Mouse (Mus musculus) C2C12 (cell line): Measurements from ENCODE around the gene 0610010F05Rik. TPM values are rescaled to one million over a fixed set of nuclear protein-coding genes. Genes with fewer than 3 reads are reported as not detected.
A peak's percentile ranks its signal among the peaks of the same experiment; 100 is the strongest.

Source experiments
- H3K27me3 ChIP-seq: one replicate; pipeline ENCODE4 v1.6.1; 2011; ENCODE audit not compliant: control insufficient read depth, insufficient read depth, insufficient read length
- H3K36me3 ChIP-seq: one replicate; pipeline ENCODE4 v1.6.1; 2011; ENCODE audit not compliant: control insufficient read depth, insufficient read depth
- H3K4me3 ChIP-seq: one replicate; pipeline ENCODE4 v1.5.1; 2011; ENCODE audit warnings: mild to moderate bottlenecking, control low read depth; ENCODE audit not compliant: poor library complexity, insufficient read depth, severe bottlenecking
- H3K79me2 ChIP-seq: one replicate; pipeline ENCODE4 v1.6.1; 2011; ENCODE audit not compliant: control insufficient read depth, insufficient read depth
- H3K79me3 ChIP-seq: one replicate; pipeline ENCODE4 v1.6.1; 2011; ENCODE audit warnings: low read depth, control low read depth
- H3ac ChIP-seq: one replicate; pipeline ENCODE3; 2011; ENCODE audit warnings: low read depth; ENCODE audit not compliant: control insufficient read depth, insufficient read length
- CEBPB ChIP-seq: IDR thresholded peaks from one replicate; pipeline ENCODE4 v1.6.1; 2011; ENCODE audit warnings: low read depth, mild to moderate bottlenecking, control low read depth, moderate library complexity
- CTCF ChIP-seq: IDR thresholded peaks from one replicate; pipeline ENCODE4 v1.5.1; 2011; ENCODE audit not compliant: control insufficient read depth, insufficient read depth, insufficient read length
- FOSL1 ChIP-seq: IDR thresholded peaks from one replicate; pipeline ENCODE4 v1.8.0; 2011; ENCODE audit warnings: mild to moderate bottlenecking, low read length; ENCODE audit not compliant: poor library complexity, insufficient read depth, severe bottlenecking
- MAX ChIP-seq: IDR thresholded peaks from one replicate; pipeline ENCODE4 v1.6.1; 2011; ENCODE audit warnings: mild to moderate bottlenecking, control low read depth
- MYOD1 ChIP-seq: IDR thresholded peaks from one replicate; pipeline ENCODE4 v1.6.1; 2011; ENCODE audit warnings: low read depth; ENCODE audit not compliant: control insufficient read depth, insufficient read length
- MYOG ChIP-seq: IDR thresholded peaks from one replicate; pipeline ENCODE4 v1.6.1; 2011; ENCODE audit not compliant: control insufficient read depth, insufficient read length; ENCODE audit errors: extremely low read depth
- USF1 ChIP-seq: IDR thresholded peaks from one replicate; pipeline ENCODE4 v1.6.1; 2011; ENCODE audit warnings: low read depth, mild to moderate bottlenecking, control low read depth, moderate library complexity
- polyA plus RNA-seq: library from polyadenylated mRNA; unstranded; fragments of >200 nt; fragmentation: generic; extraction: Trizol; gene quantifications from one replicate; pipeline ENCODE4 v1.2.1, GENCODE M21; 2012; ENCODE audit warnings: missing spikeins

Gene 0610010F05Rik
- polyA plus RNA-seq, 1 experiment, result 3.0 TPM

DNA sequence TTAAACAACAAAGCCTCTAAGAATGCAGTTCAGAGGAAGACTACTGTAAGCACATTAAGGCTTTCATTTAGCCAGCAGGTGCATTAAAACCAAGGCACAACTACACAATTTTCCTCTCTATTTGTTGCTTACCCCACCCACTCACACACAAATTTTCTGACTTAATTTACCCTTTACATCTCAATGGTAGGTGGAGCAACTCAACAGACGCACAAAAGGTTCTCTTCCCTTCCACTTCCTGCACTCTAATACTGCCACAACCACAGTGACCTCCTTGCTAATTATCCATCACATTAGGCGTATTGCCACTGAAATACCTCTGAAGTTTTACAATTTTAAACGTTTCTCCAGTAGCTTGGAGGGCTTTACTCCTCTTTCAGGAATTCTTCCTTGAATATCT, 20.2 kb upstream of the 0610010F05Rik start:
- Histone ChIP-seq H3K27me3 (no peaks in the 10 kb centered on the region), H3K79me3 (peaks cover 2% of the 10 kb centered on the region), H3K36me3 (peaks cover 19% of the 10 kb centered on the region), H3ac (no peak overlapping the region), H3K4me3 (no peak overlapping the region), H3K79me2 (peaks cover 43% of the 10 kb centered on the region)
- TF ChIP-seq USF1 (no peak), CEBPB (no peak), MYOD1 (no peak), MYOG (no peak), MAX (no peak), CTCF (no peak), FOSL1 (no peak)

DNA sequence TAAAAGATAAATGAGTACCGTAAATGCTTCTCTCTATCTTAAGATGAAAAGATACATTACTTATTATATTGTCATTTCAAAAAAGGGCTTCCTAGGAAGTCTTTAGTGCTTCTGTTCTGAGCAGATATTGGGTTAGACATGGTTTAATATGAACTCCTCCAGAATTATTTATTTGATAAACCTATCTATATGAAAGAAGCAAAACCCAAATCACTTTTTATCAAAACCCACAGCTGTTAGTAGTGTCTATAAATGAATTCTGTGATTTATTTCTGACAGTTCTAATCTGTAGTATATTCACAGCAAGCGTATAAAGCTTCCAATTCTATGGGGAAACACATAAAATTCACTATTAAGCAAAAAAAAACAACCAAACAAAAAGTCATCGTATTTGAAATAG, 14.4 kb upstream of the 0610010F05Rik start:
- H3K27me3 ChIP-seq, result no peaks in the 10 kb centered on the region
- H3K36me3 ChIP-seq, result peaks cover 33% of the 10 kb centered on the region
- TF ChIP-seq MYOG, result no peak
- no peak for TF ChIP-seq CEBPB
- no peak for TF ChIP-seq CTCF
- TF ChIP-seq FOSL1, result no peak
- TF ChIP-seq MAX, result no peak
- no peak for TF ChIP-seq USF1
- TF ChIP-seq MYOD1, result no peak
- H3K79me3 ChIP-seq, result no peaks in the 10 kb centered on the region
- peaks cover 10% of the 10 kb centered on the region for H3K79me2 ChIP-seq
- no peak overlapping the region for H3K4me3 ChIP-seq
- no peak overlapping the region for H3ac ChIP-seq

DNA sequence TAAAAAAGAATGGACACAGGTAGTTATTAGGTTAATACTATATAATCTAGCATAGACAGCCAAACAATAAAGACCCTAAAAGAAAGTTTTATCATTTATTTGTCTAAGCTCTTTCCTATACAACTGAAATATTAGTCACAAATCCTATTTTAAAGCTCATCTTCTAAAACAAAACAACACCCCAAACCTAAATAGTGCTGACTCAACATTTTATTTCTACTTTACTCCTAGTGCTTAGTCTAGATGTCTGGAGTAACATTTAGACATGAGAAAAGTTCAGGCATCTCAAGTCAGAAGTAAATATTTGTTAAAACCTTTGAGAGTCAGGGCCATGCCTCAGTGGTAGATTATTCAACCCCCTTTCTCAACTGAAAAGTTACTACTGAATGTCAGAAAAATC, 14.0 kb upstream of the 0610010F05Rik start:
- Histone ChIP-seq H3ac (no peak overlapping the region), H3K79me2 (peaks cover 10% of the 10 kb centered on the region), H3K4me3 (no peak overlapping the region), H3K79me3 (no peaks in the 10 kb centered on the region), H3K36me3 (peaks cover 33% of the 10 kb centered on the region), H3K27me3 (no peaks in the 10 kb centered on the region)
- no peak for TF ChIP-seq MAX
- no peak for TF ChIP-seq MYOG
- TF ChIP-seq FOSL1, result no peak
- no peak for TF ChIP-seq CTCF
- TF ChIP-seq USF1, result no peak
- no peak for TF ChIP-seq MYOD1
- no peak for TF ChIP-seq CEBPB

DNA sequence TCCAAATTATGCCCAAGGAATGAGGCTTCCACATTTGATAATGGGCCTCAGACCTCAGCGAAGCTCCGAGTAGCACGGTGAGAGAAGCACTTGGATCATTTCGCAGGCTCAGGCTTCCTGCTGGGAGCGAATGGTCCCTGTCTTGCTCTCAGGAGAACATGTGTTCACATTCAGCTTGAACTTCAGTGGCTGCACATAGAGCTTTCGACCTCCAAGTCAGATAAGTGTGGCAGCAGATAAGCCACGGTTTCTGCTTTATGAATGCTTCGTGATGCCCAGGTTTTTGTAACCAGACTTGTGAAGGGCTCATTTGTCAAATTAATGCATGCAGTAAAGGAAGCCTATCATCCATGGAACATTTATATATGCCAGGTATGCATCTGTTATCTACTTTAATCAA, 1.1 kb upstream of the 0610010F05Rik start:
- TF ChIP-seq CEBPB, result no peak
- no peak for TF ChIP-seq MYOG
- no peak for TF ChIP-seq FOSL1
- no peak for TF ChIP-seq CTCF
- H3K27me3 ChIP-seq, result no peaks in the 10 kb centered on the region
- H3K36me3 ChIP-seq, result peaks cover 4% of the 10 kb centered on the region
- no peaks in the 10 kb centered on the region for H3K79me3 ChIP-seq
- H3K4me3 ChIP-seq, result no peak overlapping the region
- H3K79me2 ChIP-seq, result no peaks in the 10 kb centered on the region
- H3ac ChIP-seq, result no peak overlapping the region

DNA sequence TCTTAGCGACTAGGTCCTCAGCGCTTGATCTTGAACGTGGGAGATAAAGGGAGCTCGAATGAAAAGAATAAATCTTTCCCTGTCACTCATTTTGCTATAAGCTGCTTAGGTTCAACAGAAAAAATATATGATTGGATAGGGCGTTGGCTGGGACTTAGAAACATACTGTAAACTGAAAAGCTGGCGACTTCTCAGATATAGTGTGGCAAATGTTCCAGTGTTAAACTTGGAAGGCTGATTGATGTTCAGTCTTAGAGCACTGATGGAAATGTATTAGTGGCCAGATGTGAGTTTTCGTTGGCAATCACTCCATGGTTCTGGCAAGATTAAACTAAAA, 408 bp upstream of the 0610010F05Rik start:
- H3K79me2 ChIP-seq, result no peaks in the 10 kb centered on the region
- peak overlapping the region; percentile 44 for H3ac ChIP-seq
- H3K4me3 ChIP-seq, result peak overlapping the region; percentile 71

DNA sequence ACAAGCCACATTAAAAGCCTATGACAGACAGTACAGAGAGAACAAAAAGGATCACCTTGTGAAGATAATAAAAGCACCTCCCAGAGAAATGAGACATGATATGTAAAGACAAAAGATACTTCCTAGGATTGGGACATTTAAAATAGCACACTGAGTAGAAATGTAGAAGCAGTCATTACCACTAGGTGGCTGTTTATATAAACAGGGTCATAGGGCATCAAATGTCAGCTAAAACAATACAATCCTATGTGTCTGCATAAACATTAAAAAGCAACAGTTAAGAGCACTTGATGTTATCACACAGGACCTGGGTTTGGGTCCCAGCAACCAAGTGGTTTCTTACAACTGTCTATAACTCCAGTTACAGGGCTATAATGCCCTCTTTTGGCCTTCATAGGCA, 2.8 kb downstream of the 0610010F05Rik start:
- H3K79me2 ChIP-seq, result no peaks in the 10 kb centered on the region
- TF ChIP-seq CTCF, result no peak
- no peak for TF ChIP-seq USF1
- TF ChIP-seq MYOG, result no peak
- TF ChIP-seq FOSL1, result no peak
- no peak for TF ChIP-seq MAX
- no peak for TF ChIP-seq MYOD1
- no peak for TF ChIP-seq CEBPB
- no peak overlapping the region for H3ac ChIP-seq
- H3K36me3 ChIP-seq, result peaks cover 15% of the 10 kb centered on the region
- no peaks in the 10 kb centered on the region for H3K79me3 ChIP-seq
- H3K27me3 ChIP-seq, result no peaks in the 10 kb centered on the region
- H3K4me3 ChIP-seq, result no peak overlapping the region

More for the DNA sequence above, 408 bp upstream of the 0610010F05Rik start:
- no peaks in the 10 kb centered on the region for H3K27me3 ChIP-seq
- TF ChIP-seq MYOG (no peak), FOSL1 (no peak), MAX (no peak), CTCF (no peak), CEBPB (no peak), MYOD1 (no peak), USF1 (no peak)
- peaks cover 4% of the 10 kb centered on the region for H3K36me3 ChIP-seq
- no peaks in the 10 kb centered on the region for H3K79me3 ChIP-seq
